ENCODE assay signal across 11 mouse cellular contexts in the genomic region with DNA sequence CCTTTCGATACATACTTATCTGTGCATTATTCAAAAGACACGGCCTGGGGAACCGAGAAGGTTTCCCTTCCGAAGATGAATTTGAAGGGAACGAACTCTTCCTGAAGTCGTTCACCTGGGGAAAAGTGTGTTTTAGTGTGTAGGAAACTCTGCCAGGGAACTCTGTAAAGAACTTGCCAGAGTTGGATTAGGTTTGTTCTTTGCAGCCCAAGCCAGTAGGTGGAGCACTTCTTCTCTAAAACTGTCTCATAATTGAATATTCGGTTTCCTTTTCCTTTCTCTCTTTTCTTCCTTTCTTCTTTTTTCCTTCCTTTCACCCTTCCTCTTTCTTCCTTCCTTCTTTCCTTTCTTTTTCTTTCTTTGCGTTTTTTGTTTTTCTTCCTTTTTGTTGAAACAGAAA. TPM values are rescaled to one million over a fixed set of nuclear protein-coding genes. Genes with fewer than 3 reads are reported as not detected.
A peak's percentile ranks its signal among the peaks of the same experiment; 100 is the strongest.
DNase-seq lines count a peak whose midpoint lies in the region; ATAC-seq and TF ChIP-seq lines count a peak whose summit lies in the region.
"Had no signal": no experiment of that assay in that cellular context is flagged by ENCODE, and none has a peak within 500 bp of the region (broad histone marks: within the 10 kb centered on the region; RNA-seq: fewer than 3 reads in every experiment).

No protein-coding gene starts in this region.

- no peak overlapping the region for H3K4me3 ChIP-seq in hindbrain, embryonic 11.5 days (ENCODE audit: low read depth, low read length)
- no peak overlapping the region for H3K4me3 ChIP-seq in hindbrain, embryonic 16.5 days (ENCODE audit: low read length)
- no peak overlapping the region for H3K4me3 ChIP-seq in midbrain, postnatal 0 days (ENCODE audit: low read depth, low read length)
- no peak overlapping the region for H3K4me3 ChIP-seq in midbrain, embryonic 10.5 days
- H3K4me3 ChIP-seq: heart, embryonic 15.5 days had no signal

- no peaks in the 10 kb centered on the region for H3K9me3 ChIP-seq in hindbrain, embryonic 11.5 days (ENCODE audit: control insufficient read depth, low read length)
- H3K9me3 ChIP-seq in hindbrain, embryonic 16.5 days (ENCODE audit: control insufficient read depth, low read length), result no peaks in the 10 kb centered on the region
- H3K9me3 ChIP-seq in midbrain, postnatal 0 days (ENCODE audit: low read length), result no peaks in the 10 kb centered on the region
- H3K9me3 ChIP-seq in midbrain, embryonic 10.5 days (replicated peaks), result no peaks in the 10 kb centered on the region
- H3K9me3 ChIP-seq: heart, embryonic 15.5 days had no signal

- H3K27me3 ChIP-seq in hindbrain, embryonic 11.5 days (ENCODE audit: control insufficient read depth, insufficient read depth, low read length), result no peaks in the 10 kb centered on the region
- no peaks in the 10 kb centered on the region for H3K27me3 ChIP-seq in hindbrain, embryonic 16.5 days (replicated peaks; ENCODE audit: control insufficient read depth, insufficient read depth, low read length)
- H3K27me3 ChIP-seq in midbrain, postnatal 0 days (ENCODE audit: insufficient read depth, low read length), result no peaks in the 10 kb centered on the region
- no peaks in the 10 kb centered on the region for H3K27me3 ChIP-seq in midbrain, embryonic 10.5 days (ENCODE audit: low read depth, poor library complexity, severe bottlenecking)
- H3K27me3 ChIP-seq: heart, embryonic 15.5 days had no signal

- no peak overlapping the region for H3K9ac ChIP-seq in hindbrain, embryonic 11.5 days (ENCODE audit: low read depth, low read length)
- H3K9ac ChIP-seq in hindbrain, embryonic 16.5 days (ENCODE audit: low read depth, low read length), result no peak overlapping the region
- H3K9ac ChIP-seq in midbrain, postnatal 0 days (replicated peaks; ENCODE audit: low read length, poor library complexity, severe bottlenecking), result no peak overlapping the region
- H3K9ac ChIP-seq: heart, embryonic 15.5 days had no signal

- DNase-seq in hindbrain, embryonic 11.5 days (ENCODE audit: low spot score), result peak; percentile 50
- DNase-seq in midbrain, postnatal 0 days (ENCODE audit: low spot score), result peak; percentile 24
- no peak for DNase-seq in midbrain, embryonic 10.5 days (ENCODE audit: low spot score)
- peak; percentile 58 for DNase-seq in brain, adult 2 months (ENCODE audit: low read depth, low spot score)
- DNase-seq in urinary bladder, postnatal 36 days (ENCODE audit: low spot score in 2 of 2), result no peak
- DNase-seq in adrenal gland, postnatal 4 days (ENCODE audit: low spot score in 2 of 2), result no peak

- H3K36me3 ChIP-seq in hindbrain, embryonic 11.5 days (ENCODE audit: control insufficient read depth, insufficient read depth, low read length), result no peaks in the 10 kb centered on the region
- H3K36me3 ChIP-seq in hindbrain, embryonic 16.5 days (ENCODE audit: control insufficient read depth, insufficient read depth, low read length), result no peaks in the 10 kb centered on the region
- no peaks in the 10 kb centered on the region for H3K36me3 ChIP-seq in midbrain, postnatal 0 days (ENCODE audit: insufficient read depth, low read length)
- H3K36me3 ChIP-seq in midbrain, embryonic 10.5 days, result no peaks in the 10 kb centered on the region
- H3K36me3 ChIP-seq: heart, embryonic 15.5 days had no signal

- peak; percentile 67 for TF ChIP-seq CTCF in midbrain, postnatal 0 days (IDR thresholded peaks at IDR 0.05)

- WGBS in hindbrain, embryonic 11.5 days, result 58% methylated on average over 8 of the region's 8 CpGs
- WGBS in hindbrain, embryonic 16.5 days, result 49% methylated on average over 8 of the region's 8 CpGs
- 47% methylated on average over 8 of the region's 8 CpGs for WGBS in midbrain, postnatal 0 days
- 54% methylated on average over 8 of the region's 8 CpGs for WGBS in midbrain, embryonic 10.5 days

- H3K4me1 ChIP-seq in hindbrain, embryonic 11.5 days (replicated peaks; ENCODE audit: control insufficient read depth, insufficient read depth, low read length), result no peaks in the 10 kb centered on the region
- H3K4me1 ChIP-seq in hindbrain, embryonic 16.5 days (ENCODE audit: control insufficient read depth, insufficient read depth, low read depth, low read length), result no peaks in the 10 kb centered on the region
- H3K4me1 ChIP-seq in midbrain, postnatal 0 days (ENCODE audit: insufficient read depth, low read length), result no peaks in the 10 kb centered on the region
- H3K4me1 ChIP-seq in midbrain, embryonic 10.5 days, result no peaks in the 10 kb centered on the region
- H3K4me1 ChIP-seq: heart, embryonic 15.5 days had no signal

- no peak for ATAC-seq in hindbrain, embryonic 11.5 days (ENCODE audit: low FRiP score)
- ATAC-seq in hindbrain, embryonic 16.5 days, result no peak
- no peak for ATAC-seq in midbrain, postnatal 0 days (ENCODE audit: low FRiP score)
- 0 out of 2 replicates have a peak, but pooled peaks have one; percentile 56 for ATAC-seq in megakaryocyte-erythroid progenitor cell, adult 5-6 weeks (replicated peaks; ENCODE audit: low FRiP score, low TSS enrichment, poor library complexity, severe bottlenecking)

- H3K27ac ChIP-seq in hindbrain, embryonic 11.5 days (ENCODE audit: low read depth, low read length), result no peak overlapping the region
- H3K27ac ChIP-seq in hindbrain, embryonic 16.5 days (ENCODE audit: low read depth, low read length), result no peak overlapping the region
- no peak overlapping the region for H3K27ac ChIP-seq in midbrain, postnatal 0 days (ENCODE audit: low read depth, low read length)
- no peak overlapping the region for H3K27ac ChIP-seq in midbrain, embryonic 10.5 days (replicated peaks)
- H3K27ac ChIP-seq: heart, embryonic 15.5 days had no signal

- no peak overlapping the region for H3K4me2 ChIP-seq in hindbrain, embryonic 11.5 days (replicated peaks; ENCODE audit: low read depth, low read length)
- H3K4me2 ChIP-seq in hindbrain, embryonic 16.5 days (ENCODE audit: low read length), result no peak overlapping the region
- no peak overlapping the region for H3K4me2 ChIP-seq in midbrain, postnatal 0 days (ENCODE audit: low read depth, low read length, poor library complexity, severe bottlenecking)
- H3K4me2 ChIP-seq: heart, embryonic 15.5 days had no signal

RNA-seq across cellular contexts. Expression of gene Ifna2, which starts 3.4 kb away (rescaled TPM):
- polyA plus RNA-seq in hindbrain, embryonic 11.5 days (2014; fragmentation: Nextera tagmentation; extraction: Ambion mirVana), result not detected in 2 replicates
- not detected in 2 replicates for polyA plus RNA-seq in hindbrain, embryonic 16.5 days (2015; fragmentation: Nextera tagmentation; extraction: Ambion mirVana)
- not detected in 2 replicates for total RNA-seq in midbrain, postnatal 0 days (2014; rRNA removed)
- not detected in 2 replicates for polyA plus RNA-seq in midbrain, postnatal 0 days (2015; fragmentation: Nextera tagmentation; extraction: Ambion mirVana)
- not detected in 2 replicates for polyA plus RNA-seq in midbrain, embryonic 10.5 days (2016; fragmentation: Nextera tagmentation; extraction: Ambion mirVana)
- not detected in 2 replicates for total RNA-seq in megakaryocyte-erythroid progenitor cell, adult 5-6 weeks (2014; fragmentation: Nextera tagmentation)
- total RNA-seq in megakaryocyte-erythroid progenitor cell, adult 5-6 weeks (2017), result not detected in 2 replicates
- total RNA-seq in adrenal gland, postnatal 4 days (2021), result not detected
- polyA plus RNA-seq: heart, embryonic 15.5 days; lung, embryonic 16.5 days; stomach, embryonic 14.5 days had no signal

RNA-seq across cellular contexts. Expression of gene Ifna16, which starts 3.6 kb away (rescaled TPM):
- polyA plus RNA-seq in hindbrain, embryonic 11.5 days (2014; fragmentation: Nextera tagmentation; extraction: Ambion mirVana), result not detected in 2 replicates
- polyA plus RNA-seq in hindbrain, embryonic 16.5 days (2015; fragmentation: Nextera tagmentation; extraction: Ambion mirVana), result not detected in 2 replicates
- not detected in 2 replicates for total RNA-seq in midbrain, postnatal 0 days (2014; rRNA removed)
- not detected in 2 replicates for polyA plus RNA-seq in midbrain, postnatal 0 days (2015; fragmentation: Nextera tagmentation; extraction: Ambion mirVana)
- not detected in 2 replicates for polyA plus RNA-seq in midbrain, embryonic 10.5 days (2016; fragmentation: Nextera tagmentation; extraction: Ambion mirVana)
- not detected in 2 replicates for total RNA-seq in megakaryocyte-erythroid progenitor cell, adult 5-6 weeks (2014; fragmentation: Nextera tagmentation)
- not detected in 2 replicates for total RNA-seq in megakaryocyte-erythroid progenitor cell, adult 5-6 weeks (2017)
- total RNA-seq in adrenal gland, postnatal 4 days (2021), result not detected
- polyA plus RNA-seq: heart, embryonic 15.5 days; lung, embryonic 16.5 days; stomach, embryonic 14.5 days had no signal

RNA-seq across cellular contexts. Expression of gene Ifnab, which starts 10.8 kb away (rescaled TPM):
- polyA plus RNA-seq in hindbrain, embryonic 11.5 days (2014; fragmentation: Nextera tagmentation; extraction: Ambion mirVana), result not detected in 2 replicates
- not detected in 2 replicates for polyA plus RNA-seq in hindbrain, embryonic 16.5 days (2015; fragmentation: Nextera tagmentation; extraction: Ambion mirVana)
- total RNA-seq in midbrain, postnatal 0 days (2014; rRNA removed), result not detected in 2 replicates
- not detected in 2 replicates for polyA plus RNA-seq in midbrain, postnatal 0 days (2015; fragmentation: Nextera tagmentation; extraction: Ambion mirVana)
- polyA plus RNA-seq in midbrain, embryonic 10.5 days (2016; fragmentation: Nextera tagmentation; extraction: Ambion mirVana), result not detected in 2 replicates
- total RNA-seq in megakaryocyte-erythroid progenitor cell, adult 5-6 weeks (2014; fragmentation: Nextera tagmentation), result not detected in 2 replicates
- not detected in 2 replicates for total RNA-seq in megakaryocyte-erythroid progenitor cell, adult 5-6 weeks (2017)
- total RNA-seq in adrenal gland, postnatal 4 days (2021), result not detected
- polyA plus RNA-seq: heart, embryonic 15.5 days; lung, embryonic 16.5 days; stomach, embryonic 14.5 days had no signal

RNA-seq across cellular contexts. Expression of gene Ifna13, which starts 36.1 kb away (rescaled TPM):
- not detected in 2 replicates for polyA plus RNA-seq in hindbrain, embryonic 11.5 days (2014; fragmentation: Nextera tagmentation; extraction: Ambion mirVana)
- polyA plus RNA-seq in hindbrain, embryonic 16.5 days (2015; fragmentation: Nextera tagmentation; extraction: Ambion mirVana), result not detected in 2 replicates
- not detected in 2 replicates for total RNA-seq in midbrain, postnatal 0 days (2014; rRNA removed)
- not detected in 2 replicates for polyA plus RNA-seq in midbrain, postnatal 0 days (2015; fragmentation: Nextera tagmentation; extraction: Ambion mirVana)
- not detected in 2 replicates for polyA plus RNA-seq in midbrain, embryonic 10.5 days (2016; fragmentation: Nextera tagmentation; extraction: Ambion mirVana)
- total RNA-seq in megakaryocyte-erythroid progenitor cell, adult 5-6 weeks (2014; fragmentation: Nextera tagmentation), result not detected in 2 replicates
- not detected in 2 replicates for total RNA-seq in megakaryocyte-erythroid progenitor cell, adult 5-6 weeks (2017)
- not detected for total RNA-seq in adrenal gland, postnatal 4 days (2021)
- polyA plus RNA-seq: heart, embryonic 15.5 days; lung, embryonic 16.5 days; stomach, embryonic 14.5 days had no signal

RNA-seq across cellular contexts. Expression of gene Gm26566, which starts 41.2 kb away (rescaled TPM):
- 0.77 and 1.2 TPM in 2 replicates for polyA plus RNA-seq in hindbrain, embryonic 11.5 days (2014; fragmentation: Nextera tagmentation; extraction: Ambion mirVana)
- polyA plus RNA-seq in hindbrain, embryonic 16.5 days (2015; fragmentation: Nextera tagmentation; extraction: Ambion mirVana), result 1.3 and 1.5 TPM in 2 replicates
- 0.71 TPM in 1 of 2 replicates, not detected in the other for total RNA-seq in midbrain, postnatal 0 days (2014; rRNA removed)
- polyA plus RNA-seq in midbrain, postnatal 0 days (2015; fragmentation: Nextera tagmentation; extraction: Ambion mirVana), result 0.49 and 1.3 TPM in 2 replicates
- 0.80 and 1.1 TPM in 2 replicates for polyA plus RNA-seq in midbrain, embryonic 10.5 days (2016; fragmentation: Nextera tagmentation; extraction: Ambion mirVana)
- total RNA-seq in megakaryocyte-erythroid progenitor cell, adult 5-6 weeks (2014; fragmentation: Nextera tagmentation), result not detected in 2 replicates
- total RNA-seq in megakaryocyte-erythroid progenitor cell, adult 5-6 weeks (2017), result 1.1 and 1.5 TPM in 2 replicates
- total RNA-seq in adrenal gland, postnatal 4 days (2021), result under 1 TPM; 0.31 to 0.48 TPM

Comparison
In these comparisons a context has a peak if more than half of its experiments do, and no peak if none do; other contexts are left out.
1. DNase-seq: peak in hindbrain, embryonic 11.5 days (single experiment), midbrain, postnatal 0 days (single experiment) and brain, adult 2 months (single experiment); none in midbrain, embryonic 10.5 days (single experiment), urinary bladder, postnatal 36 days (0 of 2) and adrenal gland, postnatal 4 days (0 of 2).